Mouse (Mus musculus) E14TG2a.4 (cell line): Measurements from ENCODE around the gene Lpar1.

Experiments used
- CTCF ChIP-seq: conservative IDR thresholded peaks from 2 replicates; pipeline ENCODE4 v1.5.1; 2014; ENCODE audit warnings: low read length
- NANOG ChIP-seq: IDR thresholded peaks from 2 replicates; pipeline ENCODE4 v1.6.1; 2014; ENCODE audit warnings: borderline replicate concordance, low read length, mixed read lengths
- POU5F1 ChIP-seq: IDR thresholded peaks from 2 replicates; pipeline ENCODE4 v1.6.1; 2014; ENCODE audit warnings: low read length, borderline replicate concordance

DNA sequence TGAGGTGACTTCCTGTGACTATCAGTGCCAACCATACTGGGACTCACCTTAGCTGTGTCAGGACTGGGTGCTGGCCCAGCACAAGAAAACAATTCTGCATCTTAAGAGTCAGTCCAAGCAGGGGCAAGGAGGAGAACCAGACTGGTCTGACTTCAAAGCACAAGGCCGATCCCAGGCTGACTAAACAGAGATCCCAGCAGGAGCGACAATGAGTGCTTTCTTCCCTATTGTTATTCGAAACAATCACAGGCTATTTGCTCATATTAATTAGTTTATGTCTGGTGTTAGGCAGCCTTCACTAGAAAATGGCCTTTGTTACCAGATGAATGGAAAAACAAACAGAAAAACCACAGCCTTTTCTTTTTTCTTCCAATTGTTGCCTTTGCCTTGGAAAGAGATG lies 54.5 kb downstream of the Lpar1 start:
- peak; percentile 63; the same call in 1 of the 2 replicates for TF ChIP-seq POU5F1
- TF ChIP-seq CTCF, result no peak
- peak; percentile 94 for TF ChIP-seq NANOG
